Mouse (Mus musculus): ENCODE measurements around the gene Pkn1.
A peak's percentile ranks its signal among the peaks of the same experiment; 100 is the strongest.

Gene Pkn1

DNA sequence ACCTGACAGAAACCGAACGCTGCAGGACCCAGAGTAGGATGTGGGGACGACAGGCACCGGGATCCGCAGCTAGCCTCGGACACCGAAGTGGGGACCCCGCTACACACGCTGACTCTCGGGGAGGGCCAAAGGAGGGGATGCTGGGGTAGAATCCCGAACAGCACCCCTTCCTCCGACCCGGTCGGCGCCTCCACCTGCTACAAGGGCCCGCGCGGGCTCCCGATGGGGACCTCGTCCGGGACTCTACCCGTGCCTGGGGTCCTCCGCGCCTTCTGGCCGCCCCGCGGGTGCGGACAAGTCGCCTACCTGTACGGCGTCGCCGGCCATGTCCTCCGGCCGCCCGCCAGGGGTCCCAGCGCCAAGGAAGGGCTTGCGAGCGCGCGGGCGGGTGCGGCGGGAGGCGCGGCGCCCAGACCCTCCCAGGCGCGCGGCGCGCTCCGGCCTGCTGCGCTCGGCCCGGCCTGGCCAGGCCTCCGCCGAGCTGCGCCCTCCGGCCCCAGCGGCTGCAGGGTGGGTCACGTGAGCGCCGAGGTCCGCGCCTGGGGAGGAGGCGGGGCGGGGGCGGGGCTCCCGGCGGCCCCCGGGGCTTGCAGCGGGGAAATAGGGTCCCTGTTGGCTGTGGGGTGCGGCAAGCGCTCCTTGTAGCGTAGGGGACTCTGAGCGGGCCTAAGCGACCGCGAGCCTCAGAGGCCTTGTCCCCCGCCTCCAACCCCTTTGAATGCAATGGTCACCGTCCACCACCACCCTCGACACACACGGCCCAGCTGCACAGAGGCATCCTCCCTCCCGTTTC, at the start of gene Pkn1:
Gene Pkn1 (minus strand): TSS at position 519 of the 793 bp plus-strand sequence.
- DNase-seq (ENCODE audit: low spot score), result peak; percentile 80

DNA sequence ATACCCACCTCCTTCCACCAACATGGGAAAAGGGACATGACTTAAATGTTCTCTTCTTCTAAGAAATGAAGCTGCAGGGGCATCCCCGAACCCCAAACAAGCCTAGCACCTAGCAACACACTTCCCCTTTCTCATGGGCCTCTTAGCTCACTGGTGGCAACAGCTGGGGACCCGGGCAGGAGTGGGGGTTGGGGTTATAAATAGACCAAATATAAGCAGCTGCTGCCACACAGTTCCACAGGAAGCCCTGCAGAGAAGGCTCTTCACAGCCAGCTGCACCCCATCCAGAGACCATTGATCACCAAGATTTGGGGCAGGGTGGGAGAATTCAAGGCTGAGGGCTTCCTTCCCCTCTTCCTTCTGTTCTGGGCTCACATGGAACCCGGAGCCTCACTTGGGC, 49.7 kb upstream of the Pkn1 start:
- peak; percentile 50 for DNase-seq (ENCODE audit: low spot score)

DNA sequence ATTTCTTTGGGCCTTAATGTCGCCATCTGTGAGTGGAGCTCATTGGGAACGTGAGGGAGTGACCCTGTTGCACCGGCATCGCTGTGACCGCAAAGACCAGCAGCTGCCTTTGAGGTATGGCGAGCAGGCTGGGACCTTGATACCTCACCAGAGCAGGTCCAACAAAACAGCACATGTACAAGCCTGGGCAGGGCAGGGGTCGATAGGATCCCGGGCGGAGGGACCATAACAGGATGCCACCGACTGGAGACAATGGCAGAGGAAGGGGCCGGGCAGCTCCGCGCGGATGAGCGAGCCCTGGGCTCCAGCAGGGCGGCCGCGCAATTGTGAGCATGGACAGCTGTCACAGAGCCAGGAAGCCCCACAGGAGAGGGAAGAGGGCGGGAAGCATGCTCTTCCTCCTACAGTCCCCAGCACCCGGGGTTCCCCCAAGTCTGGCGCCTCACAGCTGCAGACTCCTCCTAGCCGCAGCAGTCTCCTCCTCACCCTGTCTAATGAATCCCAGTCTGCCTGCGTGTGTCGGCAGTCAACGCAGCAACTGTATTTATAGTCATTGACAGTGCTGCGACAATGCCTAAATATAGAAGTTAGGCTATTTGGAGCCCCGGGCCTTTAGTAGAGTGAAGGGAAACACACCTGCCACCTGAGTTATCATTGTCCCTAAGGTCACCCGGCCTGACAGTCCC, 48.8 kb upstream of the Pkn1 start:
- peak; percentile 64 for DNase-seq (ENCODE audit: low spot score)

DNA sequence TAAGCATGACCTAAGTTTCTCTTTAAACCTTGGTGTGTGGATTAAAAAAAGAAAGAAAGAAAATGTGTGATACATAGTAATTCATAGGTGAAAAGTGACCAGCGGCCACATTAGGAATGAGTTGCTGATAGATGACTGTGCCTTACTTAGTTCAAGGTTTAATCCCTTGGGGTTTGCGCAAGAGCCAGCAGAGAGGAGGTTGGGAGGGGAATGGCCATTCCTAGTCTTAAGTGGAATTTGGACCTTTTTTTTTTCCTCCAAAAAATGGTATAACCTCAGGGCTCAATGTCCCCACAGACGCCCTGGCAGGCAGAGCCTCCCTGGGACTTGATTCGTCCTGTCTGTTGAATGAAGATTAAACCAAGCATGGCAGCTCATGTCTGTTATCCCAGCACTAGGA, 45.1 kb upstream of the Pkn1 start:
- DNase-seq (ENCODE audit: low spot score), result no peak

DNA sequence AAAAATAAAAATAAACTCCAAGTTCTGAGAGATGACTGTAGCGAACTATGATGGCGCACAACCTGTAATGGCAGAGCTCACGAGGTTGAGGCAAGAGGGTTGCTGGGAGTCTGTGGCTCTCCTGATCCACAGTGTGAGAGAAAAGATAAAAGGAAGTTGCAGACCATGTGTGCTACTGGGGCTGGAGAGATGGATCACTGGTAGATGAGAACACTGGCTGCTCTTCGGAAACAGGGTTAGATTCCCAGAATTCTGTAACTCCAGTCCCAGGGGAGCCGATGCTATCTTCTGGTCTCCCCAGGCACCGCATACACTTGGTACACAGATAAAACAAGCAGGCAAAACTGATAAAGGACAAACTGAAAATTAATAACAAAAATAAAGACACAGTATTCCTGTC, 44.0 kb upstream of the Pkn1 start:
- no peak for DNase-seq (ENCODE audit: low spot score)

DNA sequence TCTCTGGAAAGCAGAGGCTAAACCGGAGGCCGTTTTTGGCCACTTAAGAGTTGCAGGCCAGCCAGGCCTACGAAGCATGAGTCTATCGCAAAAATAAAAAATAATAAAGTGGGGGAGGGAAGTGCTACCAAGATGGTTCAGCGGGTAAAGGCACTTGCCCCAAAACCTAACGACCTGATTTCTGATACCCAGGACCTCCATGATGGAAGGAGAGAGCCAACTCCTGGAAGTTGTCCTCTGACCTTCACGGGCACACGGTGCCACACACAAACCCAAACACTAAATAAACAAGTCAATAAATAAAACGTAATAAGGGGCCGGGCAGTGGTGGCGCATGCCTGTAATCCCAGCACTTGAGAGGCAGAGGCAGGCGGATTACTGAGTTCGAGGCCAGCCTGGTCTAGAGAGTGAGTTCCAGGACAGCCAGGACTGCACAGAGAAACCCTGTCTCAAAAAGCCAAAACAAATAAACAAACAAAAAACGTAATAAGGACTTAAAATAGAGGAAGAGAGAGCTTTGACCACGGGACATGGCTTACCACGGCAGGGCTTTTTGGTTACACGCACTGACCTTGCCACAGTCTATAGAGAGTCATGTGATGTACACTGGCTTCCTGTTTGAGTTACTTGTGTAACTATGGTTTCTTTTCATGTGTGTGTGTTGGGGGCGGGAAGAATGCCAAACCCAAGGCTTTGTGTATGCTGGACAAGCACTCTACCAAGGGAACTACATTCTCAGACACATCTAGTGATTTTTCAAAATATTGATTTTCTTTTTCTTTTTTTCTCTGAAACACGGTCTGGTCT, 43.1 kb upstream of the Pkn1 start:
- no peak for DNase-seq (ENCODE audit: low spot score)

DNA sequence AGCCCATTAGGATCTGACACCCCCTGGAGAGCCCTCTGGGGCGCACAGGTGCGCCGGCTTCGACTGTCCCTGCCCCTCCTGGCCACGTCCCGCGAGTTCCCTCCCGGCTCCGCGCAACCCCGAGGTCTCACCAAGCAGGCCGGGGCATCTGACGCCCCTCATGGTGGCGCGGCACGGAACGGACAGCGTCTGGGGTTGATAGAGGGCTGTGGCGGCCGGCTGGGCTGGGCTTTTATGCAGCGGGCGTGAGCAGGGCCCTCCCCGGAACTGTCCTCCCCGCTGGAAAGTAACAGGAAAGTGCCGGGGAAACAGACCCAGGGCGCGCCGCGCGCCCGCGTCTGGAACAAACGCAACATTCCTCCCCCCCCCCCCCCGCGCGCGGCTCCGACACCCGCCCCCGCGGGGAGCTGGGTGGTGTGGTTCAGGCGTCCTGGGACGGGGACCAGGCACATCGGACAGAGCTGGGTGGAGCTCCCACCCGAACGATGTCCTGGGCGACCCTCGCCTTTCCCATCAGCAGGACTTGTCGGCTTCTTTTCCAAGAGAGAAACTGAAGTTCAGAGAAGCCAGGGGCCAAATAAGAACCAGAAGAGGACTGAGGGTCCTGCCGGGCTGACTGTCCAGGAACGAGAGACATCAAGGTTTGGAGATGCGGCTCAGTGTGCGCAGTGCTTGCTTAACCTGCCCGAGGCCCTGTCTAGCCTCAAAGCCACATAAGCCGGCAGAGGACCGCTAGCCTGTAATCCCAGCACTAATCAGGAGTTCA, 42.2 kb upstream of the Pkn1 start, which contains the start of gene Adgre5:
Gene Adgre5 (minus strand): TSS at position 351 of the 766 bp plus-strand sequence.
- DNase-seq (ENCODE audit: low spot score), result peak; percentile 54

DNA sequence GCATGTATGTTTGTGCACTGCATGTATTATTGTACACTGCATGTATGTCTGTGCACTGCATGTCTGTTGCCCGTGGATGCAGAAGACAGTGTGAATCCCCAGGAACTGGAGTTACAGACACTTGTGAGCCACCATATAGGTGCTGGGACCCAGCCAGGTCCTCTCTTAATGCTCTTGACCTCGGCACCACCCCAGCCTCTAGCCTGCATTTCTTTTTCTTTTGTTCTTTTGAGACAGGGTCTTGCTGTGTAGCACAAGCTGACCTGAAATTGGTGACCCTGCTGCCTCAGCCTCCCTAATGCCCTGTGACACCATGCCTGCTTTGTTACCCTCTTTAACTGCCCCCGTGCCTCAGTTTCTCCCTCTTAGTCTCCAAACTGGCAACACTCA, 41.6 kb upstream of the Pkn1 start:
- no peak for DNase-seq (ENCODE audit: low spot score)

DNA sequence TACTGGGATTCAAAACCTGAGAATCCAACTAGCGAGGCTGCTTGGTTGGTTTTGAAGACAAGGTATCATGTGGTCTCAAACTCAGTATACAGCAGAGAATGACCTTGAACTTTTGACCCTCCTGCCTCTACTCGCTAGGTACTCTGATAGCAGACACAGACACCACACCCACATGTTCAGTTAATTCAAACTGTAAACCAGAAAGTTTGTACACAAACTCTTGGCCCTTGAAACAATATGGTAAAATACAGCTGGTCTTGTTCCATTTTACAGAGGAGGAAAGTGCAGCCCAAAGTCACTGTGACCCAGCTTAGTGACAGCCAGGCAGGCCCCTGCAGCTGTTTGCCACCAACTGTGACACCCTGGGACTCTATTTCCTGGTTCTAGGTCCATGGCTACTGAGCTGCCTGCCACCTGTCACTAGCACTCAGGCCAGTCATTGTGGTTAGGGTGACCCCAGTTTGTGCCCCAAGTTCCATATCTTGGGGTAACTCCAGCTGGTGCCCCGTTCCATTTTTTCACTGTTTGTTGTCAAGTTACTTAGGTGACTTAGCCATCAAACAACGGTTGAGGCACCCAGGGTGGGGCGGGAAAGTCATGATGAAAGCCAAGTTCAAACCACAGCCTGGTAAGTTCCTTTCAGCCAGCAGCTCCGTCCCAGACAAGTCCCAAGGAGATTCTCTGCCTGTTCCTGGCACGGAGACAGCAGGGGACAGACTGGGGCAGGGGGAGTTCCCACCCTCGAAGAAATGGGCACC, 40.9 kb upstream of the Pkn1 start:
- DNase-seq (ENCODE audit: low spot score), result no peak

DNA sequence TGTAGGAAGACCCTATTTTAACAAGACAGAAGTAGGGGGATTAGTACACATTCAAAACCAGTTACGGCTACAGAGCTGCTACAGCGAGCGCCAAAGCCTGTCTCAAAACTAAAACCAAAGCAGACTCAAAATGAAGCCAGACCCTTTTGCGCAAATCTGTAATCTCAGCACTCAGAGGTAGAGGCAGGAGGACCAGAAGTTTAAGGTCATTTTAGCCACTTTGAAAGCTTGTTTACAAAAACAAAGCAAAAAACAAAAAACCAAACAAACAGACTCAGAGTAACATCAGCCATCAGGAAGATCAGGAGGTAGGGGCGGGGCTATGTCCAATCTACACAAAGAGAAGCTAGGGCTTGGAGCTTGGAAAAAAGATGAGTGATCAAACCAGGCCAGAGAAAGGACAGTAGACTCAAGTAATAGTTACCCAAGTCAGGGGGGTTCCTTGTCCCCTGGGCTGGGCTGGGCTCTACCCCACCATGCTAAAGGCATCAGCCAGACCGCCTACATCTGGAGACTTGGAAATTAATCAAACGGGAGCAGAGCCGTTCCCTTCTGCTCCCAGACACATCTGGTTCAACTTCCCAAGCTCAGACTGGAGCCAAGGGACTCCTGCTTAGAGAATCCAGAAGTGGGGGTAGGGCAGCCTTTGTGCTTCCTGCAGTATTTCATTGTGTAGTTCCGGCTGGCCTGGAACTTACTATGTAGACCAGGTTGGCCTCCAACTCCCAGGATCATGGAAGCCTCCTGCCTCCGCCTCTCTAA, 40.2 kb upstream of the Pkn1 start:
- no peak for DNase-seq (ENCODE audit: low spot score)

DNA sequence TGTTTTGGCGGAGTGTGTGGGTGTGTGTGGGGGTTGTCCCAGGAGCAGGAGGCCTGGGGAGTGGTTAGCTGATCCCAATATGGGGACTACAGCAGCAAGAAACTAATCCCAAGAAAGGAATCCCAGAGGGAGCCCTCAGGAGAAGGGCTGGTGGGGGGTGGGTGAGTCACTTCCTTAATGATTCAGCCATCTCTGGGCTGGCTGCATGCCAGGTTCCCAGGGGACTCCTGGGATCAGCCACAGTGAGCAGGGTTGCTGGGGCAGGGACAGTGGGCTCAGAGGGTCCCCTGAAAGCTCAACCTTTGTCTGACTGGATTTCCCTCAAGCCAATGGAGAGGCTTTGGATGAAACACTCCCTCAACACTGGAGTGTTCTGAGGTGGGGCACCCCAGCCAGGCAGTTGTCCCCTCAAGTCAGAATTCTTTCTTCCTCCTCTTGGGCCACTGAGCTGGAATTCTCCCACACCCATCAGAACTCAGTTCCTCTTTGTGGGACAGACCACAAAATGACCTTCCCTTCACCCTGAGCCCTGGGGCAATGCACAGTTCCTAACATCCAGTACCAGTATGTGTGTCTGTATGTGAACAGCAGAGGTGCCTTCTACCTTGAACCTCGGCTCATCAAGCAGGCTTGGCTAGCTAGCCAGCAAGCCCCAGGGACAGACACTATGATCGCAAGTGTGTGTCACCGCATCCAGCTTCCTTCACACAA, 39.0 kb upstream of the Pkn1 start:
- no peak for DNase-seq (ENCODE audit: low spot score)

DNA sequence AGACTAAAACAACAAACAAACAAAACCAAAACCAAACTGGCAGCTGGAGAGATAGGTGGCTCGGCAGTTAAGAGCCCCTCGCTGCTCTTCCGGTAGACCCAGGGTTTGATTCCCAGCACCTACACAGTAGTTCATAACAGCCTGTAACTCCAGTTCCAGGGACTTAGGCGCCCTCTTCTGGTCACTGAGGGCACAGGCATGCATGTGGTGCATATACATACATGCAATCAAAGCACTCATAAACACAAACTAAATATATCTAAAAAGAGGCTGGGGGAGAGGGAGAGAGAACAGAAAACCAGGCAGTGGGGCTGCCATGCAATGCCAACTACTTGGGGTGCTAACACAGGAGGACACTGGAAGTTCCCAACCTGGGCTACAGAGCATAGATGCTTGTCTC, 38.4 kb upstream of the Pkn1 start:
- no peak for DNase-seq (ENCODE audit: low spot score)

DNA sequence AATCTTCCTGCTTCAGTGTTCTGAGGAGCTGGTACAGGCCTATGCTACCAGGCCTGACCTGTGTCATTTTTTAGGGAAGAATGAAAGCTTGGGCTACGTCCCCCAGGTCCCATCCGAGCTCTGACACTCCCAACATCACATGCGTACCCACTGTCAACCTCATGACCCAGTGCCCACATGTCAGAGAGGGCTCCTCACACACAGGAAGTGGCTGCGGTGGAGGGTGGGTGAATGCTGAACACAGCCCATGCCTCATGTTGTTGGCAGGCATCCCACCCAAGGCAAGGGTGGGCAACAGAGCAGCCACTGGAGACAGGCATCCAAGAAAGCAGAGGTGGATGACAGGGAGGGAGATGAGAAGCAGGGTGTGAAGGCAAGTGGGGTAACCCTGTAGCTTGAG, 37.7 kb upstream of the Pkn1 start:
- DNase-seq (ENCODE audit: low spot score), result no peak

DNA sequence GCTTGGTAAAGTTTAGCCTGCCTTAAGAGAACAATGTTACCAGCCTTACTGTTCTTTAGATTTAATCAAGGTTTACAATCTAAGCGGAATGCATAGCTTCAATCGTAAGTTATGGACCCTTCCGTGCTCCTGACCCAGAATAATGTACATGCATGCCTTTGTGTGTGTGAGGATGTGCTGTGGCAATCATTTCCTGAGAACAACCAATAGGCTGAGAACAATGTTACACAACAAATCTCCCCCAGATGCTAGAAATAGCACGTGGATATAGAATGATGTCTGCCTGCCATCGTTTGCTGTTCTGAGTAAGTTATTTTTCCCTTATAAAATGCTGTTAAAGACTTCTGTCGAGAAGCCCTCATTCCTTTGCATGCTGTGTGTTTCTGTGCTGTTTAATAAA, 33.9 kb upstream of the Pkn1 start:
- DNase-seq (ENCODE audit: low spot score), result no peak

DNA sequence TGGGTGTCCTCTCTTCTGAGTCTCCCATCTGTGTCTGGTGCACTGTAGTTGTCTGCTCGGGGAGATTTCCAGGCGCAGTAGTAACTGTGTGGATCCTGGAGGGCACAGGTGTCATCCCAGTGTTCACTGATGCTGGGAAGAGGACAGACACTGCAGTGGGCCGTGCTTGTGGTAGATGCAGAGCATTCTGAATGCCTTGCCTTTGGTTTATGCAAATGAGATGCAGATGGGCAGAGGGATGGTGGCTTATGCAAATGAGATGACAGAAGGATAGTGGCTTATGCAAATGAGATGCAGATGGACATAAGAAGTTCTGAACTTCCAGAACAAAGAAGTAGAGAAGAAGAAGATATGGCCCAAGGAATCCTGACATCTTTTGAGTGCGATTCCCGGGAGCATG, 32.9 kb upstream of the Pkn1 start:
- no peak for DNase-seq (ENCODE audit: low spot score)

DNA sequence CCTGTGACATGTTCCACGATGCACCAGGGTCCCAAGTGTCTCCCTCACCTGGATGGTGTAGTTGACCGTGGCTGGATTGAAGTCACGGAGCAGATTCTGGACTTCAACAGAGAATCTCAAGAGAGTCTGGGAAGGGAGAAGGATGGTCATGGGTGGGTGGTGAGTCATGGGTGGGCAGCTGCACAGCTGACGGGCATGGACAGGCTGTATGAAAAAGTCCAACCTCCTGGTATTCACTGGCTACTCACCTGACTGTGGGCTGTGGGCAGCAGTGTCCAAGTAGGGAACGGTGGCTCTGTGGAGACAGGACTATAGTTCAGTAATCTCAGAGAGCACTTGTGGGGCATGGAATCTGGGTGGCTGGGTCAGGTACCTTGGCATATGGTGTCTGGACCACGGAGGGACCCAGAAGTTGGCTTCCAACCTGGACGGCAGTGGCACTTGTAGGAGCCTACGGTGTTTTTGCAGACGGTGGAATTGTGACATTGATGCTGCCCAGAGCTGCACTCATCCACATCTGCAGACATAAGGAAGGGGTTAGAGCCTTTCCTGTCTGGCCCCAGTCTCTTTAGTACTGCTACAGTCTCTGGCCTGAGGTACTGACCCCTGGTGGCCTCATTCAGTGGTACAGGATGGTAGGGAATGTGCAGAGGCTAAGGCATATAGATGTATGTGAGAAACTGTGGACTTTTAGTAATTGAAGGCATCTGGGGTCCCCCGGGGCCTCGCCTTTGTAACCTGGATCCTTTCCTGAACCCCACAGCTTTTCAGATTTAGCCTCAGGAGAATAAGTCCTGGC, 30.2 kb upstream of the Pkn1 start:
- peak; percentile 65 for DNase-seq (ENCODE audit: low spot score)

DNA sequence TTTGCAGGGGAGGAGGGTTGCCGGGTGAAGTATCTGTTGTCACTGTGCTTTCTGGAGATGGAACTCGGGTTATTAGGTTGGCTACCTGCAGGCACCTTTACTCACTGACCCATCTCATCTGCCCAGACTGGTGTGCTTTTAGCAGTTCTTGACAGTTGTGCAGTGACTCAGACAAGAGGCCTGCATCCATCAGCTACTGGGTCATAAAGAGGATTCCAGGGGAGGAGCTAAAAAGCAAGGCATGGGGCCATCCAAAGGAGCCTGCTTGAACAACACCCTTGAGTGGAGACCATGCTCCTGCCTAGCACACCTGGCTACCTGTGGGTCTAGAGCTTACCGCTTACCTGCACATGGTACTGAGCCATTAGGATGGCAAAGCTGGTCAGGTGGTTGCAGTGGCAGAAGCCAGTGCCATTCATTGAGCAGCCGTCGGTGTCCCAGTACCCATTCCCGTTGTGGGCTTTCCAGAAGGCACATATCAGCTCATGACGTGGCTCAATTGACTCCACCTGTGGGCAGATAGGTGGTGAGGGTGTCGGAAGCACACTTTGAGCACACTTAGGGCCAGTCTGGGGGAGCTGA, 26.6 kb upstream of the Pkn1 start:
- no peak for DNase-seq (ENCODE audit: low spot score)

DNA sequence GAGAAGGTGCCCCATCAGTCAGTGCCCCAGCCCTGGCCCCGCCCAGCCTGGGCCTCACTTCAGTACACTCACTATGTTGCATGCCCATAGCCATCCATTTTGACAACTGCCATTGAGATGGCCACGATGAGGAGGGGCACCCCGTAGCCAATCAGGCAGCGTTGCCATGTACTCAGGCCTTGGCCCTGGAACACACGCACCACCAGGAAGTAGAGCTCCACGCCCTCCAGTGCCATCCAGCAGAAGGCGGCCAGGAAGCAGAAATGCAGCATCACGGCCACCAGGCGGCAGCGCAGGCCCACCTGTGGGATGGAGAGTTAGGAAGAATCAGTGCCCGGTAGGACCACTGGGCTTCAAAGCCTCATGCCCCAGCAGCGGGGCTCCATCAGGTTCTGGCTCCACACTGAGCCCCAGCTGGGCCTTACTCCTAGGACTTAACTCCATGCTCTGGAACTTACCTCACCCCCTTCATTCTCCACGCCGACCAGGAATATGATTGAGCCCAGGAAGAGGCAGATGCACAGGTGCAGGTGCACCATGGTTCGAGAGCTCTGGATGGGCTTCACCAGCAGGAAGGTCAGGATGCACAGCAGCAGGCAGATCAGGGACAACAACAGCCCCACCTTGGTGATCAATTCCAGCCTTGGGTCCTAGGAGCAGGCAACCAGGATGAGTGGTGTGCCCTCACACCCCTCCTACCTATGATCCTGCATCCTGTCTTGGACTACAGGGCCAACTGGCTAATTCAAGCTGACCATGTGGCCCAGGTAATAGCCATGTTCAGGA, 25.9 kb upstream of the Pkn1 start:
- DNase-seq (ENCODE audit: low spot score), result peak; percentile 82

All from retina, embryonic 14.5 days (tissue).